Mouse (Mus musculus): Measurements from ENCODE around the gene Atxn2l.

DNA sequence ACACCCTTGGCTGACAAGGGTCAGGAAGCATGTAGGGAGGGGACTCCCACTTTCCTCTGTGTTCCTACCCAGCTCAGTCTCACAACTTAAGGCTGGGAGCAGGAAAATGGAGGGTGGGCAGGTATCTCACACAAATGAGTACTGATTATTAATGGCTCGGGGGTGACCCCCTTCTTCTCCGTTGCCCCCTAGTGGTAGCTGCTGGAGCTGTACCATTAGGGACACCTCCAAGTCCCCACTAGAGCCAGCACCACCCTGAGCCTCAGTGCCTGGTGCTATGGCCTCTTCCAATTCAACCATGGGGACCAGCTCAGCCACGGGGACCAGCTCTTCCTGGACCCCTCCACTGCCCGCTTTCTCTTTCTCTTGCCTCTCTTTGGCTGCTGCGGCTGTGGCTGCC is 36.0 kb downstream of the Atxn2l start:
- TF ChIP-seq CTCF (IDR thresholded peaks at IDR 0.05) (peak; percentile 77), EP300 (IDR thresholded peaks at IDR 0.05; ENCODE audit: insufficient read depth, low read depth, low read length) (no peak), POLR2A (IDR thresholded peaks at IDR 0.05; ENCODE audit: insufficient read depth, low read depth, low read length) (no peak)

Measured in heart, adult 2 months (tissue).